Mouse (Mus musculus) layer of hippocampus, postnatal 10 days (tissue): ENCODE measurements around the gene Klk1b9. TPM values are rescaled to one million over a fixed set of nuclear protein-coding genes. Genes with fewer than 3 reads are reported as not detected.
"Not testable (repeated sequence)": the region's sequence is repeated elsewhere in the genome, so short reads cannot be mapped to it uniquely, and the experiment has no call there.

Source experiments
- DNase-seq, 2 experiments: peaks; one replicate each; pipeline ENCODE4 v3.0.0; 2021; ENCODE audit warnings: low spot score in 2 of 2
- long read RNA-seq: library from polyadenylated mRNA; stranded (forward); transcript quantifications from one replicate; pipeline ENCODE4 v2.0.0, GENCODE M21; 2023
- total RNA-seq, 2 experiments: library from RNA; stranded (reverse); gene quantifications; 2 replicates each; pipeline ENCODE4 v1.2.3; 2021

Gene Klk1b9
- total RNA-seq = not detected
- long read RNA-seq = 0 reads

DNA sequence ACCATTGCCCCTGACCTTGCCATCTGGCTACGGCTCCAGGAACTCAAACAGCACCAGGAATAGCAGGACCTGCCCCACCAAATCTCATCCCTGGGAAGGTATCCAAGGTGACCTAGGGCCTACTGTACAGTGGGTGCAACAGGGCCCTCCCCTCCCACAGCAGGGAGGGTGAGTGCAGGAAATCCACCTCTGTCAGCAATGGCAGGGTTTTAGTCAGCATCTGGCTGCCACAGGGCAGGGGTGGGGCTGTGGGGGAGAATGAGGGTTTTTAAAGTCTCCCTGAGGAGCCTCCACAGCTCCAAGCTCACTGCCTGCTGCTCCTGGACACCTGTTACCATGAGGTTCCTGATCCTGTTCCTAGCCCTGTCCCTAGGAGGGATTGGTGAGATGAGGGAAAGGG is at the start of gene Klk1b9:
TSS of gene Klk1b9 (plus strand) at position 301 of the 400 bp plus-strand sequence.
- DNase-seq = not testable (repeated sequence)

DNA sequence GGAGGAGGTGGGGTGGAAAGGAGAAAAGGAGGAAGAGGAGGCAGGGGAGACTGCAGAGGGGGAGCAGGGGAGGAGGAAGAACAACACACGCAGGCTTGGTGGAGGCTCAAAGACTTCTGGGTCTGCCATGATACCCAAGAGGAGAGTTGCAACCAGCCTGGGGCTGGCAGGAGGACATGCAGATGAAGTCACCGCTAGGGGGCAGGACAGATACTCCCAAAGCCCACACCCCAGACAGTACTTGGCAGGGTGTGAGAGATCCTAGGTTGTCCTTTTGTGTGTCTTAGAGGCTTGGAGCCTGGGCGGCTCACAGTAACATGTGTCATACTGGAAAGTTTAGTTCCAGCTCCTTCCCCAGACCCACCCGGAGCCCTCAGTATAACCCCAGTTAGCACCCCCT is 47.3 kb upstream of the Klk1b9 start:
- no peak for DNase-seq

DNA sequence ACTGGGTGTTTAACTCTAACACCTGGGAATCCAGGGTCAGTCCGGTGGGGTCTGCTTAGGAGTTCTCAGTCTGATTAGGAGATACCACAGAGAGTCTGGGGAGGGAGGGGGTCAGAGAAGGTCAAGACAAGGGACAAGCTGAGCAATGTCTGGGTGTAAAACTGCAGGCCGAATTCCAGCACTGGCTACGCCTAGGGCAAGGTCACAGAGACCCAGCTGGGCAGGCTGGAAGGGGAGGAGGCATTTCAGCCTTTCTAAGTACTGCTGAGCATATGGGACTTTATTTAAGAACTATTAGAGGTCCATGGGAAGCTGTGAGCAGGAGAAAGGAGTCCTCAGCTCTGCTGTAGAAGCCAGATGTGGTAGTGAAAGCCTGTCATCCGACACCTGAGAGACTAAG is 43.5 kb upstream of the Klk1b9 start:
- no peak for DNase-seq

DNA sequence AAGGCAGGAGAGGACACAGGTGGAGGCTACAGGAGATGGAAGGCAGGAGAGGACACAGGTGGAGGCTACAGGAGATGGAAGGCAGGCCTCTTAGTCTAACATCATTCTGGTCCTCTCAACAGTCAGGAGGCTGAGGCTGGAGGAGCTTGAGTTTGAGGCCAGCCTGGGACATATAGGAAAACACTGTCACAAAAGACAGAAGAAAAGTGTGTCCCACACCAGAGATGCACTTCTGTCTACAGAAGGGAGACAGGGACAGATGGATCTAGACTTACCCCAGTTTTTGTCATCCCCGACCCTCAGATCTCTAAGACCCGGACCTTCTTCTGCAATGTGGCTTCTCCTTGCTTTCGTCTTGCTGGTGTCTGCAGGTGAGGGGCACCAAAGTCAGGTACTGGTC is 42.4 kb upstream of the Klk1b9 start, which contains the start of gene Klk15:
TSS of gene Klk15 (plus strand) at position 301 of the 400 bp plus-strand sequence.
- no peak for DNase-seq

DNA sequence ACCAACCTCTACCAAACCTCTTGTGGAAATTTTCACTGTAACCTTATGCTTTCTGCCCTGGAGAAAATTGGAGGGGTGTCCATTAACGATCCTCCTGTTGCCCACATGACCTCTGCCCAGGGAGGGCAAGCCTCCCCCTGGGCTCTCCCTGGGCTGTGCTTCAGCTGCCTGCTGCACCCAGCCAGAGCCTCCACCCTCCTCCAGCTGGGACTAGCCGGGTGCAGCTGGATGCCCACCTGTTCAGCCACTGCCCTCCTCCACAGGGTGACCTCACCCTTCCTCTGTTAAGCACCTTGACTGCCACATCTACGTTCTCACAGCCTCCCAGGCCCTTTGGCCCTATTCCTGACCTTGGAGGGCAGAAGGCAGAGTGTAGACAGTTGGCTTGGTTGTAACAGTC is 41.1 kb upstream of the Klk1b9 start:
- no peak for DNase-seq

DNA sequence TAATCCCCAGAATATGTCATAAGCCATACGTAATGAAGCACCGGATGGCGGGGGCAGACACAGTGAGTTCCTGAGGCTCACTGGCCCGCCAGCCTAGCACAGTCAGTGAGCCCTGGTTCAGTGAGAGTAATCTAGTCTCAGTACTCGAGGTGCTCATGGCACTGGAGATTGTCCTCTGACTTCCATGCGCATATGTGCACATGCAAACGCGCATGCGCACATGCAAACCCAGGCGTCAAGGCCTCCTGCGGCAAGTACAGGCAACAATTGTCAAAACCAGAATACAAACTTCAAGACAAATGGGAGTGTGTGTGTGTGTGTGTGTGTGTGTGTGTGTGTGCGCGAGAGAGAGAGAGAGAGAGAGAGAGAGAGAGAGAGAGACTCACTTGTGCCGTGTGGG is 39.3 kb upstream of the Klk1b9 start:
- no peak for DNase-seq

DNA sequence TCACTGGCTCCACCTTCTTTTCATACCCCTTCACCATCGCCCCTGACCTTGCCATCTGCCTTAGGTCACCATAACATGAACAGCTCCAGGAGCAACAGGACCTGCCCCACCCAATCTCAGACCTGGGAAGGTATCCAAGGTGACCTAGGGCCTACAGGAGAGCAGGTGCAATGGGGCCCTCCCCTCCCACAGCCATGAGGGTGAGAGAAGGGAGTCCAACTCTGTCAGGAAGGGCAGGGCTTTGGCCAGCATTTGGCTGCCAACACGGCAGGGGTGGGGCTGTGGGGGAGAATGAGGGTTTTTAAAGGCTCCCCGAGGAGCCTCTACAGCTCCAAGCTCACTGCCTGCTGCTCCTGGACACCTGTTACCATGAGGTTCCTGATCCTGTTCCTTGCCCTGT is 33.6 kb upstream of the Klk1b9 start:
- DNase-seq = not testable (repeated sequence)

DNA sequence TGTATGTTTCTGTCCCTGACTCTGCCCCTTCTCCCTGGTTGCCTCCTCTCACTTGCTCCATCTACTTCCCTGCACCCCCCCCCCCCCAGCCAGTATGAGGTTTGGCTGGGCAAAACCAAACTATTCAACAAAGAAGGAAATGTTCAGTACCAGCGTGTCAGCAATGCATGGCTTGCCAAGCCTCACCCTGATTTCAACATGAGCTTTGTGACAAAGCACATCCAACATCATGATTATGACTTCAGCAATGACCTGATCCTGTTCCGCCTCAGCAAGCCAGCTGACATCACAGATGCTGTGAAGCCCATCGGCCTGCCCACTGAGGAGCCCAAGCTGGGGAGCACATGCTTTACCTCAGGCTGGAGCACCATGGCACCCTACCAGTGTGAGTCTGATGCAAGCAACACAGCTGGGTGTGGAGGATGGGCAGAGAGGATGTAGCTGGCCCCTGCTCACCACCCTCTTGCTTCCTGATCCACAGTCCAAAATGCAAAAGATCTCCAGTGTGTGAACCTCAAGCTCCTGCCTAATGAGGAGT is 31.1 kb upstream of the Klk1b9 start:
- no peak for DNase-seq

DNA sequence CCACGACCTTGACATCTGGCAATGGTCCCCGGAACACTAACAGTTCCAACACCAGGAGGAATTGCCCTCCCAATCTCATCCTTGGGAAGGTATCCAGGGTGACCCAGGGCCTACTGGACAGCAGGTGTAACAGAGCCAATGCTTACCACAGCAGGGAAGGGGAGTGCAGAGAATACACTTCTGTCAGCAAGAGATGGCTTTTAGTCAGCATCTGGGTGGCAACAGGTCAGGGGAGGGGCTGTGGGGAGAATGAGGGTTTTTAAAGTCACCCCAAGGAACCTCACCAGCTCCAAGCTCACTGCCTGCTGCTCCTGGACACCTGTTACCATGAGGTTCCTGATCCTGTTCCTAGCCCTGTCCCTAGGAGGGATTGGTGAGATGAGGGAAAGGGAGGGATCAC is 25.5 kb upstream of the Klk1b9 start, which contains the start of gene Klk1b8:
TSS of gene Klk1b8 (plus strand) at position 301 of the 400 bp plus-strand sequence.
- no peak for DNase-seq

DNA sequence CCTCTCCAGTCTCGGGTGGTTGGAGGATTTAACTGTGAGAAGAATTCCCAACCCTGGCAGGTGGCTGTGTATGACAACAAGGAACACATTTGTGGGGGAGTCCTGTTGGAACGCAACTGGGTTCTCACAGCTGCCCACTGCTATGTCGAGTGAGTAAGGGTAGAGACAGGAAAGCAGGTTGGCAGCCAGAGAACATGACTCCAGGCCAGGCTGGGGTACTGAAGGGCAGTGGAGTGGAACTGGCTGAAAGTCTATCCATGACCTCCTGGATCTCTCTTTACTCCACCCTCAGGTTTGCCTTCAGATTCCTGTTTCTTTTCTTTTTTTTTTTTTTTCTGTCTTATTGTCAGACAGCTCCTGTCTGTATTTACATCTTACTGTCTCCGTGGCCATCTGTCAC is 23.2 kb upstream of the Klk1b9 start:
- peak in 1 of 2 experiments; percentile 19 for DNase-seq

DNA sequence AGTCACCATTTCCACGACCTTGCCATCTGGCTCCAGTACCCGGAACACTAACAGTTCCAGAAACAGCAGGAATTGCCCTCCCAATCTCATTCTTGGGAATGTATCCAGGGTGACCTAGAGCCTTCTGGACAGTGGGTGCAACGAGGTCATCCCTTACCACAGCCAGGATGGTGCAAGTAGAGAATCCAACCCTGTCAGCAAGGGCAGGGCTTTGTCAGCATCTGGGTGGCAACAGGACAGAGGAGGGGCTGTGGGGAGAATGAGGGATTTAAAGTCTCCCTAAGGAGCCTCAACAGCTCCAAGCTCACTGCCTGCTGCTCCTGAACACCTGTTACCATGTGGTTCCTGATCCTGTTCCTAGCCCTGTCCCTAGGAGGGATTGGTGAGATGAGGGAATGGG is 9.4 kb upstream of the Klk1b9 start, which contains the start of gene Klk1b1:
TSS of gene Klk1b1 (plus strand) at position 301 of the 400 bp plus-strand sequence.
- DNase-seq = no peak

DNA sequence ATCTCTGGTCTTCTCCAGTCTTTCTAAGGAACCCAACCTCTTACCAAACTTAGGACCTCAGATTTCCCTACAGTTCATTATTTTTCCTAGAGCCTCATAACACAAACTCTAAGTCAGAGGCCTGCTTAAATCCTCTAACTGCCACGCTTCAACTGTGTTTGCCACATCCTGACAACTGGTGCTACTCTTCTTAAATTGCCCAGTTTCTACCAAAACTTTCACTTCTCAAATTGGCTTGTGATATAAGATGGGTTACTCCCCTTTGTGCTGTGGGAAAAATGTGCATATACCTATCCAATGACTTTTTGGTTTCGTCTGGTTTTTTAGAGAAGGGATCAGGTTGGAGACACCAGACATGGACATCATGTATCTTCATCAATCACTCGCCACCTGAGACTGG is 8.8 kb upstream of the Klk1b9 start:
- DNase-seq = no peak

DNA sequence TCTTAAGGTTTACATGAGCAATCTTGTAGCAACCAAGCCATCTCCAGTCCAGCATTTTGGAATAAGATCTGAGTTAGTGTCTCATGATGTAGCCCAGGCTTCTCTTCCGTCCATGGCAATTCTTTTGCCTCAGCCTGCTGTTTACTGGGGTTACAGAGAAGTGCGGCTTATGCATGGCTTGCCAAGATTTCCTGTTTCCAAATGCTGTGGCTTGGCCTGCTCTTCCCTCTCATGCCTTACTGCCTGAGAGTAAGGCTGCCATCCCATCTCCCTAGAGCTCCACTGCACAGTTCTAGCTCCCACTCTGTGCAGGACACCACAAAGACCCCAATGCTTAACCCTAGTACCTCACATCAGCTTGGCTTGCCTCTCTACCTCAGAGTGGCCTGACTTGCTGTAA is 8.2 kb upstream of the Klk1b9 start:
- DNase-seq = no peak

DNA sequence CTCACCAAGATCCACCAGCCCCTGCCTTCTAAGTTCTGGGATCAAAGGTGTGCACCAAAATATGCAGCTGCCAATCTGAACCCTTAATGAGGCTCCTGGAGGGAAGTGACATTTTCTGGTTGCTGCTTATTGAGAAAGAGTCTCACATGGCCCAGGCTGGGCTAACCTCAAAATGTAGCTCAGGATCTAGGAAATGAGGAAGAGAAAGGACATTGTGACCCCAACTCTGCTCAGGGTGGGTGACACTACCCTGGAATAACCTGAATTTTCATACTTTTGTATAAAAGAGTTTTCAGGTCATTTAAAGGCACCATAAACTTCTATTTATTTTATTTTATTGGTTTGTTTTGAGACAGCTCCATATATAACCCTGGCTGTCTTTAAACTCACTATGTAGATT is 9.8 kb downstream of the Klk1b9 start:
- no peak for DNase-seq

DNA sequence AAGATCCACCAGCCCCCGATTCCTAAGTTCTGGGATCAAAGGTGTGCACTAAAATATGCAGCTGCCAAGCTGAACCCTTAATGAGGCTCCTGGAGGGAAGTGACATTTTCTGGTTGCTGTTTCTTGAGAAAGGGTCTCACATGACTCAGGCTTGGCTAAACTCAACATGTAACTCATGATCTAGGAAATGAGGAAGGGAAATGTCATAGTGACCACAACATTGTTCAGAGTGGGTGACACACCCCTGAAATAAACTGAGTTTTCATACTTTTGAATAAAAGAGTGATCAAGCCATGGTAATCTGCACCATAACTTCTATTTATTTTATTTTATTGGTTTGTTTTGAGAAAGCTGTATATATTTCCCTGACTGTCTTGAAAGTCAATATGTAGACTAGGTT is 19.0 kb downstream of the Klk1b9 start:
- not testable (repeated sequence) for DNase-seq

DNA sequence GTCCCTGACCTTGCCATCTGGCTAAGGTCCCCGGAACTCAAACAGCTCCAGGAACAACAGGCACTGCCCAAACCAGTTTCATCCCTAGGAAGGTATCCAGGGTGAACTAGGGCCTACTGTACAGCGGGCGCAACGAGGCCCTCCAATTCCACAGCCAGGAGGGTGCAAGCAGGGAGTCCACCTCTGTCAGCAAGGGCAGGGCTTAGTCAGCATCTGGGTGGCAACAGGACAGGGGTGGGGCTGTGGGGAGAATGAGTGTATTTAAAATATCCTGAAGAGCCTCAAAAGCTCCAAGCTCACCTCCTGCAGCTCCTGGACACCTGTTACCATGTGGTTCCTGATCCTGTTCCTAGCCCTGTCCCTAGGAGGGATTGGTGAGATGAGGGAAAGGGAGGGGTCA is 19.7 kb downstream of the Klk1b9 start, which contains the start of gene Klk1b11:
TSS of gene Klk1b11 (plus strand) at position 301 of the 400 bp plus-strand sequence.
- DNase-seq = not testable (repeated sequence)

DNA sequence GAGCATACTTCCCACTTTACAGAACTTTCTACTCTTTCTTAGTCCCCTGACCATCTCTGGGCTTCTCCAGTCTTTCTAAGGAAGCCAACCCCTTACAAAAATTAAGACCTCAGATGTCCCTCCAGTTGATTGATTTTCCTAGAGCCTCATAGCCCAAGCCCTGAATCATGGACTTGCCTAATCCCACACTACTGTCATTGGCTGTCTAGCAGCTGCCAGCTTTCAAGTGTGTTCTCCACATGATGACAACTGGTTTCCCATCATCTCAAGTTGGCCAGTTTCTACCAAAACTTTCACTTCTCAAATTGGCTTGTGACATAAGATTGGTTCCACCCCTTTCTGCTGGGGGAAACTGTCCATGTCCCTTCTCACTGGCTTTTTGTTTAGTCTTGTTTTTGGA is 29.0 kb downstream of the Klk1b9 start:
- no peak for DNase-seq

DNA sequence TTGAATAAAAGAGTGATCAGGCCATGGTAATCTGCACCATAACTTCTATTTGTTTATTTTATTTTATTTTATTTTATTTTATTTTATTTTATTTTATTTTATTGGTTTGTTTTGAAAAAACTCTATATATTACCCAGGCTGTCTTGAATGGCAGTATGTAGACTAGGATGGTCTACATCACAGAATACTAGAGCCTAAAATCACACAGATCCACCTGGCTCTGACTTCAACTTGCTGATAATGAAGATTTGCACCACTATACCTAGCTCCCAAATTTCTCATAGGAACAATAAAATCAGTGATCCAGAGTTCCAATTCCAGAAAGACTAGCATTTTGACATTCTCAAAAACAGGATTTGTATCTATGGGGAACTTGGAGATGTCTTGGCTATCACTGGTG is 36.0 kb downstream of the Klk1b9 start, which contains the start of gene Klk1b26:
TSS of gene Klk1b26 (plus strand) at position 301 of the 400 bp plus-strand sequence.
- not testable (repeated sequence) for DNase-seq

DNA sequence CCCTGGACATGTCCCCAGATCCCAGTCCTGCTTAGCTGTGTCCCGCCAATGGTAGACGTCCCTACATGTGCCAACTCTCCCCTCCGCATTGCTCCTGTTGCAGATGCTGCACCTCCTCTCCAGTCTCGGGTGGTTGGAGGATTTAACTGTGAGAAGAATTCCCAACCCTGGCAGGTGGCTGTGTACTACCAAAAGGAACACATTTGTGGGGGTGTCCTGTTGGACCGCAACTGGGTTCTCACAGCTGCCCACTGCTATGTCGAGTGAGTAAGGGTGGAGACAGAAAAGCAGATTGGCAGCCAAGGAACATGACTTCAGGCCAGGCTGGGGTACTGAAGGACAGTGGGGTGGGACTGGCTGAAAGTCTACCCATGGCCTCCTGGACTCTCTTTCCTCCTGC is 38.8 kb downstream of the Klk1b9 start:
- DNase-seq = not testable (repeated sequence)

DNA sequence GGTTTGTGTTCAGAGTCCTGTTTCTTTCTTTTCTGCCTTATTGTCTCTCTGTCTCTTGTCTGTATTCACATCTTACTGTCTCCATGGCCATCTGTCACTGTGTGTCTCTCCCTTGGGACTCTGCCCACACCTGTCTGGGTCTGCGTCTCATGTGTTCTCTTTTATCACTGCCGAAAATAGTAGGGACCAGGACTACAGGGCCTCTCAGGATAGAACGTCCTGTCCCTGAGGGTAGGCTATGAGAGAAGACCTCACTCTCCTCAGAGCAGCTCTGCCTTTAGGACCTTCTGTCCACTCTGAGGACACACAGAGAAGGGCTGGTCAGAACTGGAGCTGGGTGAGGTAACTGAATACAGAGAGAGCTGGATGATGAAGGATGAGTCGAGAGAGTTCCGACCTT is 39.2 kb downstream of the Klk1b9 start:
- no peak for DNase-seq
